22 mouse cellular contexts compared by ENCODE assay signal in genomic region chr7:49689546-49689945, GRCm38 (mm10). TPM values are rescaled to one million over a fixed set of nuclear protein-coding genes. Genes with fewer than 3 reads are reported as not detected.
"Had no signal": no experiment of that assay in that cellular context is flagged by ENCODE, and none has a peak within 500 bp of the region (broad histone marks: within the 10 kb centered on the region; RNA-seq: fewer than 3 reads in every experiment).

No protein-coding gene starts in this region.

- H3K9ac ChIP-seq: limb, embryonic 13.5 days; liver, embryonic 12.5 days; liver, embryonic 15.5 days; stomach, embryonic 15.5 days had no signal

- H3K27ac ChIP-seq: kidney, postnatal 0 days; layer of hippocampus, adult 2 months; limb, embryonic 13.5 days; liver, embryonic 12.5 days; liver, embryonic 15.5 days; stomach, embryonic 15.5 days had no signal

- H3K36me3 ChIP-seq: limb, embryonic 13.5 days; liver, embryonic 12.5 days; liver, embryonic 15.5 days; stomach, embryonic 15.5 days had no signal

- H3K4me1 ChIP-seq: liver, embryonic 12.5 days; liver, embryonic 15.5 days had no signal

- H3K4me2 ChIP-seq: limb, embryonic 13.5 days; liver, embryonic 12.5 days; liver, embryonic 15.5 days; midbrain, embryonic 11.5 days; stomach, embryonic 15.5 days had no signal

- H3K9me3 ChIP-seq: limb, embryonic 13.5 days; liver, embryonic 12.5 days; liver, embryonic 15.5 days; stomach, embryonic 15.5 days had no signal

- H3K4me3 ChIP-seq: layer of hippocampus, adult 2 months; limb, embryonic 13.5 days; liver, embryonic 12.5 days; liver, embryonic 15.5 days; stomach, embryonic 15.5 days had no signal

- ATAC-seq: liver, embryonic 12.5 days had no signal

- DNase-seq: kidney, adult 2 months; kidney, postnatal 25 days; layer of hippocampus, adult 9-11 months; left cerebral cortex, postnatal 4 days; liver; lung, adult 2 months; lung, postnatal 10 days; lung, postnatal 4 days; midbrain, embryonic 14.5 days; right cerebral cortex, postnatal 14 days; spleen, adult 18-20 months; thymus, postnatal 25 days had no signal

RNA-seq across cellular contexts. Expression of gene Dbx1, which starts 52.9 kb away (rescaled TPM):
- polyA plus RNA-seq: kidney, adult 2 months; kidney, embryonic 14.5 days; kidney, postnatal 0 days; large intestine, adult 2 months; liver, embryonic 12.5 days; lung, adult 2 months; thymus, postnatal 0 days had no signal
